Comparison of ENCODE assay signal across 17 mouse cellular contexts in the genomic region with DNA sequence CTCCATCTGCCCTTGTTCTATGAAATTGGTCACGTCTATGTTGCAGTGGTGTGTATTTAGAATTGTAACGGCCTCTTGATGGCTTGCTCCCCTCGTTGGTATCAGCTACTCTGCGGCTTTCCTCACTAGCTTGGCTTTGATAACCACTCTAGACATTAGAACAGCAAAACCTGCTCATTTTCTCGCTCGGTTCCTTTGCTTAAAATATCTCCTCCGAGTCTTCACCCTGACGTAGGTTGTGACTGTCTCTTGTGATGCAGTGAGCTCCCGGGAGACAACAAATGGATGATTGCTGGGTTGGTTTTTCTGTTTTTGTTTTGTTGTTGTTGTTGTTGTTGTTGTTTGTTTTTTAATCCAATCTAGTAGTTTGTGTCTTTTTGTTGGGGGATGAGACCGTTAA. TPM values are rescaled to one million over a fixed set of nuclear protein-coding genes. Genes with fewer than 3 reads are reported as not detected.
"Had no signal": no experiment of that assay in that cellular context is flagged by ENCODE, and none has a peak within 500 bp of the region (broad histone marks: within the 10 kb centered on the region; RNA-seq: fewer than 3 reads in every experiment).

No protein-coding gene starts in this region.

- H3K27ac ChIP-seq: limb, embryonic 12.5 days; liver, embryonic 14.5 days; macrophage; neural tube, embryonic 13.5 days had no signal

- DNase-seq: kidney, adult 8-10 months; liver; lung, postnatal 14 days; right cerebral cortex, postnatal 14 days; thymus, postnatal 36 days had no signal

- ATAC-seq: midbrain, embryonic 16.5 days had no signal

- H3K4me3 ChIP-seq: limb, embryonic 12.5 days; megakaryocyte, embryonic 14.5 days; neural tube, embryonic 13.5 days had no signal

- H3K9me3 ChIP-seq: limb, embryonic 12.5 days; megakaryocyte, embryonic 14.5 days; neural tube, embryonic 13.5 days had no signal

- H3K27me3 ChIP-seq: limb, embryonic 12.5 days; neural tube, embryonic 13.5 days had no signal

- H3K4me2 ChIP-seq: limb, embryonic 12.5 days; lung, embryonic 14.5 days; midbrain, embryonic 11.5 days; neural tube, embryonic 13.5 days had no signal

- H3K9ac ChIP-seq: limb, embryonic 12.5 days; liver, embryonic 14.5 days; lung, embryonic 14.5 days; neural tube, embryonic 13.5 days had no signal

- H3K36me3 ChIP-seq: limb, embryonic 12.5 days; neural tube, embryonic 13.5 days had no signal

RNA-seq across cellular contexts. Expression of a gene that starts 24.0 kb away (rescaled TPM):
- total RNA-seq: layer of hippocampus, adult 8-10 months; layer of hippocampus, postnatal 14 days; left cerebral cortex, adult 8-10 months; left cerebral cortex, postnatal 25 days had no signal
- polyA plus RNA-seq: macrophage; midbrain, embryonic 11.5 days had no signal
